Mouse (Mus musculus): ENCODE measurements around the gene Atp6v0a1. TPM values are rescaled to one million over a fixed set of nuclear protein-coding genes. Genes with fewer than 3 reads are reported as not detected.

Gene Atp6v0a1
- total and polyA plus RNA-seq, 3 experiments: 77.4 to 92.6 (median 89.6) TPM

DNA sequence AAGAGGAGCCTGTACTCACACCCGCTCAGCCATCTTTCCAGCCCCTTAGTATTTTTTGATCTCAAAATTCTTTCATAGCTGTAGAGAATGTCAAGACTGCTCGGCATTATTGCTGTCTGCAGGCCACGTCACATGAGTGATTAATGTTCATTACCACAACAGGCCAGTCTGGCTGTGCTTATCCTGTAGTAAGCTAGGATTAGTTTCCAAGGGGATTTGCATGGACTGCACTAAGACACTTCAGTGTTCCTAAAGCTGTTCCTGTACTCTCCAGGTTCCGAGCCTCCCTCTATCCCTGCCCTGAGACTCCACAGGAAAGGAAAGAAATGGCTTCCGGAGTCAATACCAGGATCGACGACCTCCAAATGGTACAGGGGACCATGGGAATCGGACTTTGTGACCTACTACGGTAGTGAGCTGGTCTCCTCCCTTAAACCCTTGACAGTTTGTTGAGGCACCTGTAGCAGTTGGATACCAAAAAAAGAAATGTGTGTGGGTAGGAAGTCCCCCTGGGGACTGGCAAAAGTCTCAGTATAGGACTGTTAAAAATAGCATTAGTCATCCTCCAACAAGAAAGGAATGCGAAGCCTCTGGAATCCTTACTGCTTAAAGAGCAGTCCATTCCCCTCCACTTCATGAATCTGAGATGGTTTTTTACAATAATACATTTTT lies 21.0 kb downstream of the Atp6v0a1 start:
- no peak for DNase-seq
- H3K4me3 ChIP-seq: no peak overlapping the region
- 52% methylated on average over 10 of the region's 10 CpGs for WGBS
- intact Hi-C loops (cut with DNase I): no loop called here
- H3K4me1 ChIP-seq (ENCODE audit: control insufficient read depth, insufficient read depth, low read length): no peaks in the 10 kb centered on the region; the same call in 1 of the 2 replicates
- TF ChIP-seq EP300 (IDR thresholded peaks at IDR 0.05; ENCODE audit: insufficient read depth, low read depth, low read length) (no peak), POLR2A (IDR thresholded peaks at IDR 0.05; ENCODE audit: insufficient read depth, low read depth, low read length) (no peak), CTCF (IDR thresholded peaks at IDR 0.05) (no peak)
- no peaks in the 10 kb centered on the region for H3K79me2 ChIP-seq (replicated peaks; ENCODE audit: control insufficient read depth, insufficient read depth, low read length)
- H3K27ac ChIP-seq: peak overlapping the region; percentile 42
- peaks cover 15% of the 10 kb centered on the region for H3K36me3 ChIP-seq (ENCODE audit: control insufficient read depth, insufficient read depth, low read length)
- no peaks in the 10 kb centered on the region for H3K27me3 ChIP-seq (ENCODE audit: control insufficient read depth, insufficient read depth, low read length)
- no peak overlapping the region for H3K9ac ChIP-seq (ENCODE audit: low read depth, low read length)

DNA sequence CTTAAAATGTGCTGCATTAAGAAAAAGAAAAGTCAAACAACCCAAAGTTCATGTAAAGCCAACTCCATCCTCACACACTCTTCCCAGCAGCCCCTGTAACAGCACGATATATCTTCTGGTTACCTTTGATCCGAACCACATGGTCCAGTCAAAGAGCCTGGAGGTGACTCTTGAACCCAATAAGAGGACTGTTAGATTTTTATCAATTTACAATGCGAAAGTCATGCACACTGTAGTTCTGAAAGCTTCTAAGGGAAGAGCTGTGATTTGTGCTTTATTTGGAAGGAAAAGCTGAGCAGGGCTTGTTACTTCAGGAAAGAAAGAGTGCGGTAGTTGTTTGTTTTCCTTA lies 21.5 kb downstream of the Atp6v0a1 start:
- H3K79me2 ChIP-seq (replicated peaks; ENCODE audit: control insufficient read depth, insufficient read depth, low read length): no peaks in the 10 kb centered on the region
- no peak overlapping the region for H3K4me3 ChIP-seq
- 72% methylated on average over 4 of the region's 4 CpGs for WGBS
- intact Hi-C loops (cut with DNase I): no loop called here
- no peak overlapping the region for H3K9ac ChIP-seq (ENCODE audit: low read depth, low read length)
- H3K27me3 ChIP-seq (ENCODE audit: control insufficient read depth, insufficient read depth, low read length): no peaks in the 10 kb centered on the region
- peaks cover 15% of the 10 kb centered on the region for H3K36me3 ChIP-seq (ENCODE audit: control insufficient read depth, insufficient read depth, low read length)
- H3K4me1 ChIP-seq (ENCODE audit: control insufficient read depth, insufficient read depth, low read length): no peaks in the 10 kb centered on the region; the same call in 1 of the 2 replicates
- TF ChIP-seq EP300 (IDR thresholded peaks at IDR 0.05; ENCODE audit: insufficient read depth, low read depth, low read length): no peak
- TF ChIP-seq CTCF (IDR thresholded peaks at IDR 0.05): no peak
- TF ChIP-seq POLR2A (IDR thresholded peaks at IDR 0.05; ENCODE audit: insufficient read depth, low read depth, low read length): no peak
- DNase-seq: no peak
- peak overlapping the region; percentile 42 for H3K27ac ChIP-seq

DNA sequence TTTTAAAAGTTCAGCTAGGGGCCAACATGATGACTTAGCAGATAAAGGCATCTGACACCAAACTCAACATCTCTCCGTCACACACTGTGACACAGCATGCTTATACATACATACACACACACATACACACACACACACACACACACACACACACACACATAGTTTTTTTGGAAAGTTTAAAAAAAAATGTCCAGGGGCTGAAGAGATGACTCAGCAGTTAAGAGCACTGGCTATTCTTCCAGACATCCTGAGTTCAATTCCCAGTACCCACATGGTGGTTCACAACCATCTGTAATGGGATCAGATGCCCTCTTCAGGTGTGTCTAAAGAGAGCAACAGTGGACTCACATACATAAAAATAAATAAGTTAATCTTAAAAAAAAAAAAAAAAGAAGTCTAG lies 22.2 kb downstream of the Atp6v0a1 start:
- Histone ChIP-seq H3K9ac (ENCODE audit: low read depth, low read length) (no peak overlapping the region), H3K4me1 (ENCODE audit: control insufficient read depth, insufficient read depth, low read length) (no peaks in the 10 kb centered on the region; the same call in 1 of the 2 replicates), H3K36me3 (ENCODE audit: control insufficient read depth, insufficient read depth, low read length) (peaks cover 15% of the 10 kb centered on the region), H3K27ac (no peak overlapping the region), H3K79me2 (replicated peaks; ENCODE audit: control insufficient read depth, insufficient read depth, low read length) (no peaks in the 10 kb centered on the region), H3K4me3 (no peak overlapping the region), H3K27me3 (ENCODE audit: control insufficient read depth, insufficient read depth, low read length) (no peaks in the 10 kb centered on the region)
- intact Hi-C loops (cut with DNase I): no loop called here
- WGBS: 100% methylated on average over 1 of the region's 1 CpGs
- TF ChIP-seq CTCF (IDR thresholded peaks at IDR 0.05) (no peak), POLR2A (IDR thresholded peaks at IDR 0.05; ENCODE audit: insufficient read depth, low read depth, low read length) (no peak), EP300 (IDR thresholded peaks at IDR 0.05; ENCODE audit: insufficient read depth, low read depth, low read length) (no peak)
- DNase-seq: no peak

DNA sequence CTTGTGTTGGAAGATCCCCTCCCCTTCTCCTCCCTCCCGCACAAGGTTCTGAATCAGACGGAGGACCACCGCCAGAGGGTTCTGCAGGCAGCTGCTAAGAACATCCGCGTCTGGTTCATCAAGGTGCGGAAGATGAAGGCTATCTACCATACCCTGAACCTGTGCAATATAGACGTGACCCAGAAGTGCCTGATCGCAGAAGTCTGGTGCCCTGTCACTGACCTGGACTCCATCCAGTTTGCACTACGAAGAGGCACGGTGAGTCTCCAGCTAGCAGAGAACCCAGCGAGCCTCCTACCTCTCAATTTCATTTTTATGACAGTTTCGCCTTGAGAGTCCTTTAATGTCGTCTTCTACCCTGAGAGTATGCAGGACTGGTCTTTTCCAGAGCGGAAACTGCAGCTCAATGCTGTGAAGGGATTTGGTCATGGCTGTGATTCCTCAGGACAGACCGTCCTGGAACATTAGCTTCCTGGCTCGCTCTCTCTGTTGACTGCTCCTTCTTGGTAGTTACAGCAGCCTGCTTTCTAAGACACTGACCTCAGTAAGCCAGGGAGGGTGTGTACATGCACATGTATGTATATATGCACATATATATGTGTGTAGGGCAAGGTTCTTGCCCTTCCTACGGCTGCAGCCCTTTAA lies 24.7 kb downstream of the Atp6v0a1 start:
- H3K9ac ChIP-seq (ENCODE audit: low read depth, low read length): no peak overlapping the region
- no peaks in the 10 kb centered on the region; the same call in 1 of the 2 replicates for H3K4me1 ChIP-seq (ENCODE audit: control insufficient read depth, insufficient read depth, low read length)
- no peaks in the 10 kb centered on the region for H3K27me3 ChIP-seq (ENCODE audit: control insufficient read depth, insufficient read depth, low read length)
- intact Hi-C loops (cut with DNase I): no loop called here
- TF ChIP-seq EP300 (IDR thresholded peaks at IDR 0.05; ENCODE audit: insufficient read depth, low read depth, low read length) (no peak), POLR2A (IDR thresholded peaks at IDR 0.05; ENCODE audit: insufficient read depth, low read depth, low read length) (no peak)
- peaks cover 10% of the 10 kb centered on the region for H3K36me3 ChIP-seq (ENCODE audit: control insufficient read depth, insufficient read depth, low read length)
- no peak overlapping the region for H3K4me3 ChIP-seq
- no peak overlapping the region for H3K27ac ChIP-seq
- no peak for DNase-seq
- no peaks in the 10 kb centered on the region for H3K79me2 ChIP-seq (replicated peaks; ENCODE audit: control insufficient read depth, insufficient read depth, low read length)
- WGBS: 91% methylated on average over 17 of the region's 17 CpGs

DNA sequence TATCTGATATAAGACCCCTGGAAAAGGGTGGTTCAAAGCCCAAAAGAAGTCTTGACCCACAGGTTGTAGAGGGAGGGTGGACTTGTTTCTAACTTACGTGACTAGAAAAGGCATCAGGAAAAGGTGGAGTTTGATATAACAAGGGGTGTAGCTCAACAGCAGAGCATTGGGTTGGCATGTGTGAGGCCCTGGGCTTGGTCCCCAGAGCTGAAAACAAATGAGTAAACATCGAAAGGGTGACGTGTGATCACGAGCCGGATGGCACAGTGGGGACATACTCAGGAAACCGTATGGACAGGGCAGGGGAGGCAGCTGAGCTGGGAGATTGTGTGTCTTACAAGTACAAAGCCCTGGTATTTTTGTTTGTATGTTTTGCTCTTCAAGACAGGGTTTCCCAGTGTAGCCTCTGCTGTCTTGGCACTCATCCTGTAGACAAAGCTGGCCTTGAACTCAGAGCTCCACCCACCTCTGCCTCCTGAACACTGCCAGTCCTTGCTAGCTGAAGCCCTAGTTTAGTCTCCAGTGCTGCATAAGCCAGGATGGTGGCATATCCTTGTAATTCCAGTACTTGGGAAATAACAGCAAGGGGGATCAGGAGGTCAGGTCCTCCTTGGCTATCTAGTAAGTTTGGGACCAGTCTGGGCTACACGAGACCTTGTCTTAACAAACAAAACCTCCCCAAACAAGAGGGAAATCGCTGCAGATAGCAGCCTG lies 25.5 kb downstream of the Atp6v0a1 start:
- H3K9ac ChIP-seq (ENCODE audit: low read depth, low read length): no peak overlapping the region
- DNase-seq: no peak
- 87% methylated on average over 8 of the region's 8 CpGs for WGBS
- no peaks in the 10 kb centered on the region for H3K79me2 ChIP-seq (replicated peaks; ENCODE audit: control insufficient read depth, insufficient read depth, low read length)
- TF ChIP-seq EP300 (IDR thresholded peaks at IDR 0.05; ENCODE audit: insufficient read depth, low read depth, low read length) (no peak), POLR2A (IDR thresholded peaks at IDR 0.05; ENCODE audit: insufficient read depth, low read depth, low read length) (no peak), CTCF (IDR thresholded peaks at IDR 0.05) (no peak)
- H3K27me3 ChIP-seq (ENCODE audit: control insufficient read depth, insufficient read depth, low read length): no peaks in the 10 kb centered on the region
- no peak overlapping the region for H3K27ac ChIP-seq
- H3K36me3 ChIP-seq (ENCODE audit: control insufficient read depth, insufficient read depth, low read length): peaks cover 10% of the 10 kb centered on the region
- no peak overlapping the region for H3K4me3 ChIP-seq
- H3K4me1 ChIP-seq (ENCODE audit: control insufficient read depth, insufficient read depth, low read length): no peaks in the 10 kb centered on the region; the same call in 1 of the 2 replicates
- intact Hi-C loops (cut with DNase I): no loop called here

DNA sequence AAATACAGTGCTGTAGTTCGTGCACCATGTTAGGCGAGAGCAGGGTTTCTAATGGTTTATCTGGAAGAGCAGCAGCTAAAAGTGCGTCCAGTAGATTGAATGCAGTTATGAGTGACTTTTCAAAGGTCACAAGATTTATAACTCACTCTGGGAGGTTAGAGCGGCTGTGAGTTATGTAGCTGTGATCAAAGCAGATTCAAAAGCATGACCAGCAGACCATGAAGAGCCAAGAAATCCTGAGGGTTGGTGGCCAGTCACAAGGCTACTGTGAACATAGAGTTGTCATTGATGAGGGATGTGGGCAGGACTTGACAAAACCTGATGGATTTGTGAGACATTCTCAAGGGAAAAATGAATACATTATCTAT lies 26.1 kb downstream of the Atp6v0a1 start:
- 91% methylated on average over 4 of the region's 4 CpGs for WGBS
- no peak overlapping the region for H3K27ac ChIP-seq
- H3K36me3 ChIP-seq (ENCODE audit: control insufficient read depth, insufficient read depth, low read length): peaks cover 8% of the 10 kb centered on the region
- no peak for DNase-seq
- H3K79me2 ChIP-seq (replicated peaks; ENCODE audit: control insufficient read depth, insufficient read depth, low read length): no peaks in the 10 kb centered on the region
- intact Hi-C loops (cut with DNase I): no loop called here
- no peaks in the 10 kb centered on the region for H3K27me3 ChIP-seq (ENCODE audit: control insufficient read depth, insufficient read depth, low read length)
- no peaks in the 10 kb centered on the region; the same call in 1 of the 2 replicates for H3K4me1 ChIP-seq (ENCODE audit: control insufficient read depth, insufficient read depth, low read length)
- H3K9ac ChIP-seq (ENCODE audit: low read depth, low read length): no peak overlapping the region
- no peak for TF ChIP-seq POLR2A (IDR thresholded peaks at IDR 0.05; ENCODE audit: insufficient read depth, low read depth, low read length)
- no peak for TF ChIP-seq EP300 (IDR thresholded peaks at IDR 0.05; ENCODE audit: insufficient read depth, low read depth, low read length)
- no peak for TF ChIP-seq CTCF (IDR thresholded peaks at IDR 0.05)
- no peak overlapping the region for H3K4me3 ChIP-seq
